Mouse (Mus musculus) bone marrow, adult 2 months (tissue): Measurements from ENCODE around the gene Zc3h15.

Experiments used
- CTCF ChIP-seq: fragments of 200-500 bp; IDR thresholded peaks from 2 replicates; pipeline ENCODE4 v1.5.1; 2011; ENCODE audit warnings: low read length, control low read depth; ENCODE audit not compliant: control insufficient read depth, insufficient read depth
- POLR2A ChIP-seq: fragments of 200-500 bp; IDR thresholded peaks from 2 replicates; pipeline ENCODE4 v1.6.1; 2011; ENCODE audit warnings: low read depth, mild to moderate bottlenecking, control low read depth, low read length, borderline replicate concordance; ENCODE audit not compliant: control insufficient read depth

GRCm38 (mm10) chr2:83671843-83672242, 27.6 kb downstream of the Zc3h15 start:
- no peak for TF ChIP-seq CTCF
- TF ChIP-seq POLR2A, result no peak
